Mouse (Mus musculus): ENCODE results near the gene Phf20.

GRCm38 (mm10) chr2:156340078-156340477 is 143.8 kb downstream of the Phf20 start:
- TF ChIP-seq POLR2A (IDR thresholded peaks at IDR 0.05; ENCODE audit: low read depth, low read length), result no peak
- TF ChIP-seq CTCF (IDR thresholded peaks at IDR 0.05; ENCODE audit: borderline replicate concordance, insufficient read depth, low read length), result no peak

All from embryonic fibroblast, embryonic 13.5 days (primary cell).